ENCODE assay signal across 28 mouse cellular contexts in genomic region chr3:106798079-106798478, GRCm38 (mm10). TPM values are rescaled to one million over a fixed set of nuclear protein-coding genes. Genes with fewer than 3 reads are reported as not detected.
DNase-seq lines count a peak whose midpoint lies in the region; ATAC-seq lines count a peak whose summit lies in the region.
"Had no signal": no experiment of that assay in that cellular context is flagged by ENCODE, and none has a peak within 500 bp of the region (broad histone marks: within the 10 kb centered on the region; RNA-seq: fewer than 3 reads in every experiment).

No protein-coding gene starts in this region.

- ATAC-seq in megakaryocyte, adult 5-6 weeks (ENCODE audit: poor library complexity, severe bottlenecking), result peak; percentile 92
- ATAC-seq in megakaryocyte progenitor cell, adult 5-6 weeks (replicated peaks; ENCODE audit: poor library complexity), result peak; percentile 20; the same call in 1 of the 2 replicates
- ATAC-seq in neutrophil, adult 5-6 weeks (ENCODE audit: extremely low read depth, insufficient number of reproducible peaks, low FRiP score, poor library complexity, severe bottlenecking), result peak; percentile 74
- ATAC-seq in activated CD4-positive, CD25-positive, alpha-beta regulatory T cell, adult 4 months, result no peak
- ATAC-seq: CD4-positive, CD25-positive, alpha-beta regulatory T cell, adult 4 months; Patski had no signal

- DNase-seq in 416B (ENCODE audit: low read depth), result peak; percentile 18
- no peak for DNase-seq in heart, postnatal 14 days
- no peak for DNase-seq in kidney, adult 18-20 months
- no peak for DNase-seq in heart, postnatal 4 days
- DNase-seq: adrenal gland, adult 2 months; adrenal gland, adult 8-10 months; adrenal gland, postnatal 10 days; adrenal gland, postnatal 14 days; adrenal gland, postnatal 25 days; adrenal gland, postnatal 36 days; B cell, adult 2 months; cerebellum, adult 11 months; cerebellum, adult 11-12 months; cerebellum, adult 18-20 months; cerebellum, adult 2 months had no signal

- intact Hi-C loops in heart, postnatal 14 days (cut with DNase I), result no loop called here

RNA-seq across cellular contexts. Expression of gene Cd53, which starts 8.1 kb away (rescaled TPM):
- total RNA-seq in megakaryocyte, adult 5-6 weeks (2015), result 586 and 665 TPM in 2 replicates
- 642 and 690 TPM in 2 replicates for total RNA-seq in megakaryocyte, adult 5-6 weeks (2017)
- 251 and 299 TPM in 2 replicates for total RNA-seq in megakaryocyte progenitor cell, adult 5-6 weeks (2015)
- 245 and 306 TPM in 2 replicates for total RNA-seq in megakaryocyte progenitor cell, adult 5-6 weeks (2017)
- 742 and 854 TPM in 2 replicates for total RNA-seq in neutrophil, adult 5-6 weeks (2017)
- 1 to 10 TPM; 4.0 to 5.4 TPM for total RNA-seq in heart, postnatal 14 days (2021)
- 1 to 10 TPM; 2.4 to 3.0 TPM for total RNA-seq in heart, postnatal 4 days (2021)
- polyA plus RNA-seq in activated CD4-positive, CD25-positive, alpha-beta regulatory T cell, adult 4 months (2017; shearing (Covaris generic)), result 1,000 to 10,000 TPM; 1,191 to 1,241 TPM
- polyA plus RNA-seq: Patski had no signal

RNA-seq across cellular contexts. Expression of gene Olfr266, which starts 28.0 kb away (rescaled TPM):
- total RNA-seq in megakaryocyte, adult 5-6 weeks (2015), result not detected in 2 replicates
- not detected in 2 replicates for total RNA-seq in megakaryocyte, adult 5-6 weeks (2017)
- total RNA-seq in megakaryocyte progenitor cell, adult 5-6 weeks (2015), result not detected in 2 replicates
- total RNA-seq in megakaryocyte progenitor cell, adult 5-6 weeks (2017), result not detected in 2 replicates
- total RNA-seq in neutrophil, adult 5-6 weeks (2017), result not detected in 2 replicates
- not detected for total RNA-seq in heart, postnatal 14 days (2021)
- not detected for total RNA-seq in heart, postnatal 4 days (2021)
- not detected for polyA plus RNA-seq in activated CD4-positive, CD25-positive, alpha-beta regulatory T cell, adult 4 months (2017; shearing (Covaris generic))
- total RNA-seq: adrenal gland, adult 18-20 months; adrenal gland, adult 2 months; adrenal gland, adult 8-10 months; adrenal gland, postnatal 10 days; adrenal gland, postnatal 14 days; adrenal gland, postnatal 25 days; adrenal gland, postnatal 36 days; adrenal gland, postnatal 4 days; CH12.LX; ES-E14; MEL had no signal
- polyA plus RNA-seq: adrenal gland, adult 2 months; C2C12; CD4-positive, CD25-positive, alpha-beta regulatory T cell, adult 4 months; cerebellum, adult 2 months; G1E; Patski had no signal

Comparison
In these comparisons a context has a peak if more than half of its experiments do, and no peak if none do; other contexts are left out.
1. RNA of gene Cd53, which starts 8.1 kb away (total RNA-seq): 742 to 854 TPM in neutrophil, adult 5-6 weeks, 586 to 690 TPM in megakaryocyte, adult 5-6 weeks and 245 to 306 TPM in megakaryocyte progenitor cell, adult 5-6 weeks; 4.0 to 5.4 TPM in heart, postnatal 14 days and 2.4 to 3.0 TPM in heart, postnatal 4 days; every median in the first group is over 10 times any median in the second.